Mouse (Mus musculus) hindbrain, embryonic 16.5 days (tissue): Measurements from ENCODE around the gene Jak1. TPM values are rescaled to one million over a fixed set of nuclear protein-coding genes. Genes with fewer than 3 reads are reported as not detected.

Experiments used
- ATAC-seq: fragments of 200-750 bp; cut with Nextera tagmentation; 2 replicates; pipeline ENCODE4 v1.8.0; 2017; ENCODE audit warnings: moderate TSS enrichment, moderate library complexity
- H3K27ac ChIP-seq: fragments of 300-500 bp; sonication (generic); 2 replicates; pipeline ENCODE4 v1.5.1; 2014; ENCODE audit warnings: low read depth, mild to moderate bottlenecking, control low read depth, low read length, moderate library complexity
- H3K27me3 ChIP-seq: fragments of 300-500 bp; sonication (generic); replicated peaks from 2 replicates; pipeline ENCODE4 v1.6.1; 2014; ENCODE audit warnings: low read length; ENCODE audit not compliant: control insufficient read depth, insufficient read depth
- H3K36me3 ChIP-seq: fragments of 300-500 bp; sonication (generic); 2 replicates; pipeline ENCODE4 v1.6.1; 2014; ENCODE audit warnings: mild to moderate bottlenecking, low read length, moderate library complexity, mixed read lengths; ENCODE audit not compliant: control insufficient read depth, insufficient read depth
- H3K4me1 ChIP-seq: fragments of 300-500 bp; sonication (generic); 2 replicates; pipeline ENCODE4 v1.6.1; 2014; ENCODE audit warnings: low read depth, low read length; ENCODE audit not compliant: control insufficient read depth, insufficient read depth
- H3K4me2 ChIP-seq: fragments of 300-500 bp; sonication (generic); 2 replicates; pipeline ENCODE4 v1.6.1; 2014; ENCODE audit warnings: mild to moderate bottlenecking, low read length, control low read depth, moderate library complexity
- H3K4me3 ChIP-seq: fragments of 300-500 bp; sonication (generic); 2 replicates; pipeline ENCODE4 v1.5.1; 2014; ENCODE audit warnings: mild to moderate bottlenecking, low read length, control low read depth, moderate library complexity
- H3K9ac ChIP-seq: fragments of 300-500 bp; sonication (generic); 2 replicates; pipeline ENCODE4 v1.6.1; 2014; ENCODE audit warnings: low read depth, mild to moderate bottlenecking, control low read depth, low read length, moderate library complexity
- H3K9me3 ChIP-seq: fragments of 300-500 bp; sonication (generic); 2 replicates; pipeline ENCODE4 v1.6.1; 2014; ENCODE audit warnings: mild to moderate bottlenecking, low read length, moderate library complexity; ENCODE audit not compliant: control insufficient read depth
- WGBS: fragments of 180-500 bp; shearing (Covaris S2); extraction: QIAGEN DNeasy Blood & Tissue Kit; methylation state at CpG from one replicate; pipeline ENCODE4 v1.1.7; 2014; 5-methylcytosine and 5-hydroxymethylcytosine counted together
- polyA plus RNA-seq: library from polyadenylated mRNA; unstranded; fragments of >200 nt; fragmentation: Nextera tagmentation; extraction: Ambion mirVana; gene quantifications from 2 replicates; pipeline ENCODE4 v1.2.1, GENCODE M21; 2015

Jak1 gene
- polyA plus RNA-seq, 1 experiment from 2014 or later, result 89.4 TPM

DNA sequence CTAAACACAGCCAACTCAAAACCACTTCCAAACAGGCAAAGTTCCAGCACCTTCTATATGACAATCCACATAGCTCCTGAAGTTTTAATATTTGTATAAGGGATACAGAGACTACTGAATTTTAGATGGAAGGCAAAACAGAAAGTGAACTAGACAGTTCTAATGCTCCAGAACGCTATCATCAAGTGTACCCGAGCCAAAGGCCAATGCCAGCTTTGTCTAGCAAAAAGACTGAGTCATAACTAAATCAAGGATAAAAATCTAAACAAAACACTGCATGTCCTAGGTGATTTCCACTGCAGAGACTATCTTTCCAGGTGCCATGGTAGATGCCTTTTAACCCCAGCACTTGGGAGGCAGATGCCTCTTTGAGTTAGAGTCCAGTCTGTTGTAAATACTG, 68.7 kb downstream of the Jak1 start:
- H3K4me1 ChIP-seq, result peaks cover 6% of the 10 kb centered on the region
- H3K27me3 ChIP-seq, result no peaks in the 10 kb centered on the region
- no peak overlapping the region for H3K4me3 ChIP-seq
- ATAC-seq, result no peak
- H3K9ac ChIP-seq, result no peak overlapping the region
- no peak overlapping the region for H3K27ac ChIP-seq
- H3K36me3 ChIP-seq, result no peaks in the 10 kb centered on the region; the same call in 1 of the 2 replicates
- no peaks in the 10 kb centered on the region for H3K9me3 ChIP-seq
- no peak overlapping the region for H3K4me2 ChIP-seq
- WGBS, result 91% methylated on average over 2 of the region's 2 CpGs

DNA sequence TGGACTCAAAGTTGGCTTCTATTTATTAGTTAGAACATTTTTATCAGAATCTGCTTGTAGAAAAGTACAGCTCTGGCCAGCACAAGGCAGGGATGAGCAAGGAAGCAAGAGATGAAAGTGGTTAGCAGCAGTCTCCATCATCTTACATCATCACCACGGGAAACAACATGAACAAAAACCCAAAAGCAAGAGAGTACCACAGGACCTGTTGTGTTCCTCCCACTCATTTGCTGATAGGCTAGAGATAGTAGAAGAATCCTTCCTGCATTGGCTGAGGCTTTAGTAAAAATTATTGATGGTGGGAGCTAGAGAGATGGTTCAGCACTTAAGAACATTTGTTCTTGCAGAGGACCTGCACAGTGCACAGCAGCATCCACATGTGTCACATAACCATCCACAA, 70.9 kb downstream of the Jak1 start:
- H3K4me3 ChIP-seq, result no peak overlapping the region
- 89% methylated on average over 1 of the region's 1 CpGs for WGBS
- H3K9me3 ChIP-seq, result no peaks in the 10 kb centered on the region
- H3K27ac ChIP-seq, result no peak overlapping the region
- ATAC-seq, result no peak
- no peak overlapping the region for H3K9ac ChIP-seq
- H3K36me3 ChIP-seq, result peaks cover 4% of the 10 kb centered on the region; the same call in 1 of the 2 replicates
- no peaks in the 10 kb centered on the region for H3K27me3 ChIP-seq
- H3K4me2 ChIP-seq, result no peak overlapping the region
- H3K4me1 ChIP-seq, result peaks cover 6% of the 10 kb centered on the region

DNA sequence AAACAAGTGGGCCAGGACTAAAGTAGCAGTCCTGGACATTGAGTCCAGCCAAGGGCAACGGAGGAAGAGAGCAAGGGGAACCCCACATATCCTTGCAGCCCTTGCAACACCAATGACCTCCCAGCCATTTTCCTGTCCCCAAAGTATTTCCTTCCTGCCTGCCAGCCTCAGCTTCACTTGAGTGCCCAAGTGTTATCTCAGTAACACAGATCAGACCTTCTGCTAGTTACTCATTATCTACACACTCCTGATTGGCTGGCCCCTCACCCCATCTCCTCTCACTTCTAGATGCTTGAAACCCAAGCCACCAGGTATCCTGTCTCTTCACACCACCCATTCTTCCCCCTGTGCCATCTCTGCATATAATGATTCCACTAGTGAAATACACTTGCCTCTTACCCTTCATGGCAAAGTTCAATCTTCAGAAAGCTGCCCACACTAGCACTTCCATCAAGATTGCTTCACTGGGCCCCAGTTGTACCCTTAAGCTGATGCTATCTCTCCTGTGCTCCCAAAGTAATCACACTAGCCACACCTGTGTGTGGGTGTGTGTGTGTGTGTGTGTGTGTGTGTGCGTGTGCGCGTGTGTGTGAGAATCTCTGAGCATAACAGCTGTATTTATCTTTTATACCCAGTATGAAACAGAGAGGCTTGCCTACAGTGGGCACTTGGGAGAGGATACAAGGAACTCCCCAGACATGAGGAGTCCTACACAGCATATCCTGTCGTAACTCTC, 72.7 kb downstream of the Jak1 start:
- Histone ChIP-seq H3K27me3 (no peaks in the 10 kb centered on the region), H3K4me1 (peaks cover under 1% of the 10 kb centered on the region; the same call in 1 of the 2 replicates), H3K9me3 (no peaks in the 10 kb centered on the region), H3K36me3 (peaks cover 4% of the 10 kb centered on the region; the same call in 1 of the 2 replicates), H3K4me2 (no peak overlapping the region), H3K9ac (no peak overlapping the region), H3K4me3 (no peak overlapping the region), H3K27ac (no peak overlapping the region)
- WGBS, result 97% methylated on average over 5 of the region's 5 CpGs
- no peak for ATAC-seq

DNA sequence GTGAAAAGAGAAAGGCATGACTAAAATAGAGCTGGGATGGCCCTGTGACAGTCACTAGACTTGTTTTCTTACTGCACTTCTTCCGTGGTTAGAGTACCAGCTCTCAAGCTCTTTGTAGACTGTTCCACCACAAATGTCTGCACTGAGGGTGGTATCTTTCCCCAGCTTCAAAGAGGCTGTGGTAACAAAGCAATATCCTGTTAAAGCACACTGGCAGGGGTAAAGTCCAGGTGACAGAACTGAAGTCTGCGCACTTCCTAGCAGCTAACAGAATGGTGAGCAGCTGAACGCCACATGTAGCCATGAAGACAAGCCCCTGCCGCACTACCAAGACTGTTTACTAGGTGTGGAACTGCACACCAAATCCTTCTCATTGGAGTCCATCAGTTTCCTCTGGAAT, 77.7 kb downstream of the Jak1 start:
- H3K9me3 ChIP-seq, result no peaks in the 10 kb centered on the region
- H3K9ac ChIP-seq, result no peak overlapping the region
- H3K27me3 ChIP-seq, result no peaks in the 10 kb centered on the region
- 93% methylated on average over 4 of the region's 4 CpGs for WGBS
- ATAC-seq, result no peak
- H3K27ac ChIP-seq, result no peak overlapping the region
- H3K4me3 ChIP-seq, result no peak overlapping the region
- H3K4me2 ChIP-seq, result no peak overlapping the region
- peaks cover 4% of the 10 kb centered on the region; the same call in 1 of the 2 replicates for H3K36me3 ChIP-seq
- H3K4me1 ChIP-seq, result no peaks in the 10 kb centered on the region

GRCm38 (mm10) chr4:101186591-101186990, 78.5 kb downstream of the Jak1 start:
- Histone ChIP-seq H3K4me3 (no peak overlapping the region), H3K9ac (no peak overlapping the region), H3K27me3 (no peaks in the 10 kb centered on the region), H3K36me3 (peaks cover 7% of the 10 kb centered on the region; the same call in 1 of the 2 replicates), H3K27ac (no peak overlapping the region), H3K4me1 (no peaks in the 10 kb centered on the region), H3K4me2 (no peak overlapping the region), H3K9me3 (no peaks in the 10 kb centered on the region)
- whole genome bisulfite sequencing, result 84% methylated on average over 5 of the region's 5 CpGs
- ATAC-seq, result no peak

- WGBS, result 59% methylated on average over 3 of the region's 3 CpGs
- no peak overlapping the region for H3K27ac ChIP-seq
- no peak overlapping the region for H3K4me2 ChIP-seq
- H3K36me3 ChIP-seq, result peaks cover 5% of the 10 kb centered on the region
- H3K4me3 ChIP-seq, result no peak overlapping the region
- H3K9me3 ChIP-seq, result no peaks in the 10 kb centered on the region
- no peak for ATAC-seq
- H3K4me1 ChIP-seq, result no peaks in the 10 kb centered on the region
- no peak overlapping the region for H3K9ac ChIP-seq
- no peaks in the 10 kb centered on the region for H3K27me3 ChIP-seq
Measured at GRCm38 (mm10) chr4:101185216-101185615, 79.9 kb downstream of the Jak1 start.

- no peak overlapping the region for H3K4me2 ChIP-seq
- whole genome bisulfite sequencing, result 74% methylated on average over 8 of the region's 9 CpGs
- ATAC-seq, result no peak
- H3K27me3 ChIP-seq, result no peaks in the 10 kb centered on the region
- H3K36me3 ChIP-seq, result peaks cover 5% of the 10 kb centered on the region
- no peaks in the 10 kb centered on the region for H3K4me1 ChIP-seq
- no peak overlapping the region for H3K9ac ChIP-seq
- no peak overlapping the region for H3K27ac ChIP-seq
- H3K9me3 ChIP-seq, result no peaks in the 10 kb centered on the region
- H3K4me3 ChIP-seq, result no peak overlapping the region
Measured at GRCm38 (mm10) chr4:101182603-101183011, 82.5 kb downstream of the Jak1 start.

DNA sequence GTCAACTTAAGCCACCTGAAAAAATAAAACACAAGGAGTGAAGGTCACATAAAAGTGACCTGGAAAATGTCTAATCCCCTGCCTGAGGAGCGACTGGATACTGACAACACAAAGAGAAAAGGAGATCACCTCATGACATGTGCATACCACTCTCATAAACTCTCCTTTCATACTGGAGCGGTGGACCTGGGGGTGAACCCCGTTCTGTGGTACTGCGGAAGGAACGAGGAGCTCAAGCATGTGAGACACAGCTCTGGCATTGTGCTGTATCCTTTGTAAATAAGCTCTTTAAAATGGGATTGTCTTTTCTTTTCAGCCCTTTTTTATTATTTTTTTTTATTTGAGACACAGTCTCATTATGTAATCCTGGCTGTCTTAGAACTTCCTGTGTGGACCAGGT, 84.4 kb downstream of the Jak1 start:
- Histone ChIP-seq H3K4me3 (no peak overlapping the region), H3K27ac (no peak overlapping the region), H3K9me3 (no peaks in the 10 kb centered on the region), H3K9ac (no peak overlapping the region), H3K36me3 (peaks cover 5% of the 10 kb centered on the region), H3K27me3 (no peaks in the 10 kb centered on the region), H3K4me1 (no peaks in the 10 kb centered on the region), H3K4me2 (no peak overlapping the region)
- 80% methylated on average over 5 of the region's 5 CpGs for WGBS
- ATAC-seq, result no peak

GRCm38 (mm10) chr4:101179836-101180235, 85.2 kb downstream of the Jak1 start:
- H3K4me3 ChIP-seq, result no peak overlapping the region

More at GRCm38 (mm10) chr4:101179836-101180235, 85.2 kb downstream of the Jak1 start:
- peaks cover 5% of the 10 kb centered on the region for H3K36me3 ChIP-seq
- no peaks in the 10 kb centered on the region for H3K27me3 ChIP-seq
- H3K9me3 ChIP-seq, result no peaks in the 10 kb centered on the region
- 62% methylated on average over 6 of the region's 6 CpGs for WGBS
- no peak overlapping the region for H3K4me2 ChIP-seq
- H3K27ac ChIP-seq, result no peak overlapping the region
- H3K4me1 ChIP-seq, result no peaks in the 10 kb centered on the region
- H3K9ac ChIP-seq, result no peak overlapping the region
- no peak for ATAC-seq
